Mouse (Mus musculus): ENCODE measurements at regions not wholly inside any gene's neighbourhood (a gene's known extent, or its start where the extent isn't known, plus 50 kb on each side); places are given as distances from the start of the nearest gene placed in this dataset.
A peak's percentile ranks its signal among the peaks of the same experiment; 100 is the strongest.

DNA sequence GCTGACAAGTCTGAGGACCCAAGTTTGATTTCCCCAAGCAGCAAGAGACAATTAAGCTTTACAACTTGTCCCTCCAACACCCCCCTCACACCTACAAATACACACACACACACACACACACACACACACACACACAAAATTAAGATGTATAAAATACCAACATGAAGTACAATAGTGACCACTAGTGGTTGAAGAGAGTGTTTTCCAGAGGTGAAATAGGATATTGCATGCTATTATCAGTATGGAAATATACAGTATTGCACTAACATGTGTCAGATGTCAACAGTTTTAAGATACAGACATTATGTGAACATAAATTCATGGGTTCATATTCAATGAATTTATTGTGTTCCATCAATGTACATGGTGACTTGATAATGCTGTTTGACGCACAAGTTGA lies 685.7 kb upstream of the Cdh6 start:
- peak in 1 of 2 experiments; percentile 3 for DNase-seq (ENCODE audit: low spot score in 2 of 2)
- intact Hi-C loops (cut with DNase I): loop anchor here (5.0 to 10.0 kb wide), 2 partner anchors 677 to 764 kb away; no protein-coding TSS in a partner anchor

DNA sequence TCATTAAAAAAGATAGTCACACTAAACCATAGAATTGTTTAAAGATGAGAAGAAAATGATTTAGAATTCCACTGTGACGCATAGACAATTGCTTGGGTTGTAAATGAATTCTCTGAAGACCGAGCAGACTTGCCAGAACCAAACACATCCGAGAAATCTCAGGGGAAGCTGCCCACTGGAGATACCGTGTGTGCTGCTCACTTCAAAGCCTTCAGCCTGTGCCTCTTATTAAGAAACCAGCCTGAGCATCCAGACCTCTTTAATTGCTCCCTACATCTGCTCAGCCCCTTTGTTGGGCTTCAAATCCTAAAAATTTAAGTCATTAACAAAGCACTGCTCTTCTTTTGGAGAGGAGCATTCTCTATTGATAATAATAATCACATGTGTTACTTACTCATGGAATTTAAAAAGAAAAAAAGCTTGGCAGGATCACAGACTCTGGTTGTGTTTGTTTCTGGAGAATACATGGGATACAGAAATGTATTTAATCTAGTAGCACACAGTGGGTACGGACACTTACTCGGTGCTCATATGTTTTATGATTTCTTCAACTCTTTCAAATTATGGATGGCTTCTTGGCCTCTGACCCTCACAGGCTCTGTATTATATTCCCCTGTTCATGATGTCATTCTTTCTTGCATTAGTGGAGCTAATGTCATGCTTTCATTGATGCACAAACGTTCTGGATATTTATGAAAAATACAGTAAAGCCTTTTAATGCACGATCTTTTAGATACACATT lies 680.8 kb upstream of the Cdh6 start:
- intact Hi-C loops (cut with DNase I): loop anchor here (10.0 kb wide), 1 partner anchor 759 kb away; no protein-coding TSS in a partner anchor
- no peak for DNase-seq (ENCODE audit: low spot score in 2 of 2)
